Mouse (Mus musculus) testis, adult 2 months (tissue): ENCODE measurements around the gene Cxcl17. TPM values are rescaled to one million over a fixed set of nuclear protein-coding genes. Genes with fewer than 3 reads are reported as not detected.
A peak's percentile ranks its signal among the peaks of the same experiment; 100 is the strongest.

Experiments used
- H3K27ac ChIP-seq: fragments of 200-500 bp; 2 replicates; pipeline ENCODE4 v1.5.1; 2012; ENCODE audit warnings: low read depth, low read length; ENCODE audit not compliant: control insufficient read depth, insufficient read depth
- H3K27me3 ChIP-seq: fragments of 200-500 bp; 2 replicates; pipeline ENCODE4 v1.6.1; 2012; ENCODE audit warnings: mild to moderate bottlenecking, low read length, moderate library complexity; ENCODE audit not compliant: control insufficient read depth, insufficient read depth
- H3K36me3 ChIP-seq: fragments of 200-500 bp; 2 replicates; pipeline ENCODE4 v1.6.1; 2012; ENCODE audit warnings: mild to moderate bottlenecking, low read length; ENCODE audit not compliant: control insufficient read depth, insufficient read depth
- H3K4me1 ChIP-seq: fragments of 200-500 bp; 2 replicates; pipeline ENCODE4 v1.6.1; 2012; ENCODE audit warnings: low read length; ENCODE audit not compliant: control insufficient read depth, insufficient read depth
- H3K4me3 ChIP-seq: fragments of 200-500 bp; 2 replicates; pipeline ENCODE4 v1.5.1; 2012; ENCODE audit warnings: low read depth, mild to moderate bottlenecking, low read length, moderate library complexity, mixed read lengths; ENCODE audit not compliant: control insufficient read depth
- CTCF ChIP-seq: fragments of 200-500 bp; IDR thresholded peaks from 2 replicates; pipeline ENCODE4 v1.5.1; 2012; ENCODE audit warnings: low read depth, mild to moderate bottlenecking, inconsistent platforms, low read length, moderate library complexity; ENCODE audit not compliant: control insufficient read depth, insufficient read depth, insufficient replicate concordance
- POLR2A ChIP-seq: fragments of 200-500 bp; IDR thresholded peaks from 2 replicates; pipeline ENCODE4 v1.6.1; 2012; ENCODE audit warnings: low read depth, mild to moderate bottlenecking, inconsistent platforms, low read length, moderate library complexity; ENCODE audit not compliant: control insufficient read depth
- polyA plus RNA-seq: library from polyadenylated mRNA; depleted of rRNA; stranded (reverse); fragments of >200 nt; gene quantifications from 2 replicates; pipeline ENCODE4 v1.2.3, GENCODE M21; 2012

Cxcl17 gene
- polyA plus RNA-seq, 1 experiment = not detected

DNA sequence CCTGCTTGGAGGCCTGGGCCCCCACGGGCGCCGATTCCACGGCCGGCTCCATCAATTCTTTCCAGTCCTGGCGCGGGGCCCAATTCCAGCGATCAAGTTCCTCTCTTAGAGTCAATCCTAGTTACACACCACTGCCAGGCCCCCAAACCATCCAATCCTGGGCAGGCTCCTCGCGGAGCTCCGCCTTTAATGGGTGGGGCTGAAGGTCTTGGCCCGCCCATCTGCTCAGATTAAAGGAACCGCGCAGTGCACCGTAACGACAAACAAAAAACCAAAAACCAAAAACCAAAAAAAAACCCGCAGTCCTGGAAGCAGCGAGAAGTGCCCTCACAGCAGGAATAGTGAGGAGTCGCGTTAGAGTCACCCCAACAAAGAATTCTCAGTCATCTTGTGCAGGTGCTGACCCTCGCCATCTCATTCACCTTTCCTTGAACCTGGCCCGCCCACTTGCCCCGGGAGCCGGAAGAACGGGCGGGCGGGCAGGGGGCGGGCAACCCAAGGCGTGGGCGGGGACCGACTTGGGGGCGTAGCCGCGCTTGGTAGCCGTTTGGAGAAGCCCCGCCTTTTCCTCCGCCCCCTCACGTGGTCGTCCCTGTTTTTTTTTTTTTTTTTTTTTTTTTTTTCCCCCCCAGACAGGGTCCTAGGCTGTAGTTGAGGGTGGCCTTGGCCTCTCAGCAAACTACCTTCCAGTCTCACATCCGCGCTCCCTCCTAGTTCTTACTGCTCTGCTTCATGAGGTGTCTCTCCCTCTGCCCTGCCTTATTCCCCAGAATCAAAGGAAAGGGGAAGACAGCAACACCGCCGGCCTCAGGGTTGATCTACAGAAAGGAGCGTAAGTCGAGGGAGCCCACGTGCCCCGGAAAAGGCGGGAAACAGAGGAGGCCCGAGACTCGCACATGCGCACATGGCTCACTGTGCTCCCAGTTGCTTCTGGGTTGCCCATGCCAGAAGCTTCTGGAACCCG lies 16.8 kb downstream of the Cxcl17 start:
- Histone ChIP-seq H3K27me3 (no peaks in the 10 kb centered on the region), H3K36me3 (no peaks in the 10 kb centered on the region; the same call in 1 of the 2 replicates), H3K27ac (peak overlapping the region; percentile 96), H3K4me1 (peaks cover 5% of the 10 kb centered on the region), H3K4me3 (peak overlapping the region; percentile 98)
- TF ChIP-seq CTCF = no peak
- TF ChIP-seq POLR2A = peak; percentile 51

DNA sequence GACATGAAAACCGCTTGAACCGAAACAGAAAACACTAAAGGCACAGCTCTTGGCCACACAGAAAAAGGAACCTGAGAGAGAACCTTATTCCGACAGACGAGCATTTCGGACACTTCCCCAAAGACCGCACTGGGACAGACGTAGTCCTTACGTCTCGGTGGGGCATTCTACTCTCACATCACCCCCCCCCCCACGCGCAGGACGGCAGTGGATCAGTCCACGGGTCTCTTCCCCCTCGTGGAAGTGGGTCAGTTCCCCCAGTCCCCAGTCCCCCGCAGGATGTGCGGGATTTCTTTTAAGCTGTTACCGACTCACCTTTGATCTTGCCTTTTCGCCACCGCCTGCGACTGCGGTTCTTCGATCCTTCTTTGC lies 17.5 kb downstream of the Cxcl17 start:
- TF ChIP-seq POLR2A (no peak), CTCF (no peak)
- H3K4me3 ChIP-seq = peak overlapping the region; percentile 98

GRCm38 (mm10) chr7:25394754-25395153 lies 17.9 kb downstream of the Cxcl17 start:
- no peak for TF ChIP-seq CTCF
- no peak for TF ChIP-seq POLR2A
- H3K4me1 ChIP-seq = peaks cover 5% of the 10 kb centered on the region
- no peaks in the 10 kb centered on the region; the same call in 1 of the 2 replicates for H3K36me3 ChIP-seq
- H3K27me3 ChIP-seq = no peaks in the 10 kb centered on the region
- H3K4me3 ChIP-seq = peak overlapping the region; percentile 98
- peak overlapping the region; percentile 83 for H3K27ac ChIP-seq

More for the DNA sequence above, 17.5 kb downstream of the Cxcl17 start:
- H3K4me1 ChIP-seq = peaks cover 5% of the 10 kb centered on the region
- H3K27ac ChIP-seq = peak overlapping the region; percentile 83
- no peaks in the 10 kb centered on the region; the same call in 1 of the 2 replicates for H3K36me3 ChIP-seq
- no peaks in the 10 kb centered on the region for H3K27me3 ChIP-seq

DNA sequence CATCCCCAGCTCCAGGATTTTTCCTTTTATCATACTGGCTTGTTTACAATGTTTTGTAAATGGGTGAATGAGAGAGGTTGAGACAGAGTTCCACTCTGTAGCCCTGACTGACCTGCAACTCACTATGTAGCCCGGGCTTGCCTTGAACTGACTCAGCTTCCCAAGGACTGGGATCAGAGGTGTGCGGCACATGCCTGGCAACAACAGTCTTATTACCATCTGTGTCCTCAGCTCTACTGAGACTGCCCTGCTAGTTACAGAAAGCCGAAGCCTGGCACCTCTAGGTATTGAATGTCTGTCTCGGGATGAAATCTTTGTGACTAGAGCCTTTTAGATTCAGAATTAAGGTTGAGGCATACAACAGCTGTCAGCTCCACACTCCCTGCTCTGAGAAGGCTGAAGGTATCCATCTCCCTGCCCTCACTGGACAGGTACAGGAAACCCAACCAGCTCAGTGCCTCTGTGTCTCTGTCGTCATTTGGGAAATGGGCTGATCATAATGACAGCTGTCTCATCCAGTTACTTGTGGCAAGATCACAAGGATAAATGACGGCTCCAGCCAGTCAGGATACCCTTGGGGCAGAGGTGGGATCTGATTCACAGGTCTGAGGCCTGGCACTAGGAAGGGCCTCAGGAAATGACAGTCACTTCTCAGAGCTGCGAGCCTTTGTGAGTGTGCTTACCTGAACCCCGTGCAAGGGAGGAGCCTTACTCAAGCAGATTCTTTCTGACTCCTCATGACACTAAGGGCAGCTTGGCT lies 19.1 kb downstream of the Cxcl17 start:
- H3K36me3 ChIP-seq = no peaks in the 10 kb centered on the region; the same call in 1 of the 2 replicates

GRCm38 (mm10) chr7:25392851-25393250 lies 19.8 kb downstream of the Cxcl17 start:
- H3K36me3 ChIP-seq = no peaks in the 10 kb centered on the region; the same call in 1 of the 2 replicates
- peaks cover 5% of the 10 kb centered on the region for H3K4me1 ChIP-seq
- H3K27me3 ChIP-seq = no peaks in the 10 kb centered on the region
- H3K27ac ChIP-seq = no peak overlapping the region
- TF ChIP-seq CTCF (no peak), POLR2A (no peak)
- H3K4me3 ChIP-seq = no peak overlapping the region

More for the DNA sequence above, 19.1 kb downstream of the Cxcl17 start:
- H3K27ac ChIP-seq = no peak overlapping the region
- H3K4me3 ChIP-seq = peak overlapping the region; percentile 30
- H3K27me3 ChIP-seq = no peaks in the 10 kb centered on the region
- peaks cover 5% of the 10 kb centered on the region for H3K4me1 ChIP-seq
- TF ChIP-seq CTCF = no peak
- TF ChIP-seq POLR2A = no peak

DNA sequence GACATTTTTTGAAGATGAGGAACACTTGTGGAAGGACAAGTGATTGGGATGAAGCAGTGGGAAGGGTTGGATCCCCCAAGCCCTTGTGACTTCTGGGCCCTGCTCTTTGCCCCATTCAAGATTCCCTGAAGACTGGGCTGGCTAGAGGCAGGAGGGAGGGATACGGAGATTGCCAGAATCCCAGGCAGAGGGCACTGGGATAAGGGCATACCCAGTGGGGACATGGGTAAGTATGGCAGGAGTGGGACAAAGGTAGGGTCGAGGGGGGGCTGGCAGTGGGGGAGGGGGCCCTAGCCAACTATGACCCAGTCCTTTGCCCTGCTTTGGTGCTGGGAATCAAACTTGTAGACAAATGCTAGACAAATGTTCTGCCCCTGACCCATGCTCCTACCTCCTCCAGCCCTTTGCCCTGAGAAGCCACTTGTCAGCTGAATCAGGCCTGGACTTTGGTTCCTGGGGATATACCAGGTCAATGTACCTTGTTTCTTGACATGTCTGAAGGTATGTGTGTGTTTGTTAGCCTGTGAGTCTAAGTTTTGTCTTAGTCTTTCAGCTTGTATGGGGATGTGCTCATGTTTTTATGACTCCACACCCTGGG lies 20.7 kb downstream of the Cxcl17 start:
- H3K4me3 ChIP-seq = no peak overlapping the region
- no peaks in the 10 kb centered on the region for H3K36me3 ChIP-seq
- TF ChIP-seq CTCF = no peak
- peaks cover 5% of the 10 kb centered on the region for H3K4me1 ChIP-seq
- no peak overlapping the region for H3K27ac ChIP-seq
- H3K27me3 ChIP-seq = no peaks in the 10 kb centered on the region

GRCm38 (mm10) chr7:25390986-25391385 lies 21.7 kb downstream of the Cxcl17 start:
- TF ChIP-seq CTCF (no peak), POLR2A (no peak)
- no peaks in the 10 kb centered on the region for H3K27me3 ChIP-seq
- no peak overlapping the region; the same call in 1 of the 2 replicates for H3K27ac ChIP-seq
- H3K36me3 ChIP-seq = no peaks in the 10 kb centered on the region
- peaks cover 2% of the 10 kb centered on the region for H3K4me1 ChIP-seq
- no peak overlapping the region for H3K4me3 ChIP-seq
